Mouse (Mus musculus) embryonic facial prominence, embryonic 14.5 days (tissue): ENCODE results near the gene Ppp1r12c. TPM values are rescaled to one million over a fixed set of nuclear protein-coding genes. Genes with fewer than 3 reads are reported as not detected.

ENCODE experiments used
- ATAC-seq: fragments of 200-750 bp; cut with Nextera tagmentation; 2 replicates; pipeline ENCODE4 v1.8.0; 2017; ENCODE audit warnings: low read depth, moderate number of reproducible peaks, moderate TSS enrichment
- DNase-seq: peaks from one replicate; pipeline ENCODE4 v3.0.0-alpha.2; 2015; ENCODE audit warnings: low spot score
- H3K27ac ChIP-seq: fragments of 300-500 bp; sonication (generic); replicated peaks from 2 replicates; pipeline ENCODE4 v1.5.1; 2014; ENCODE audit warnings: low read depth, mild to moderate bottlenecking, low read length, moderate library complexity
- H3K27me3 ChIP-seq: fragments of 300-500 bp; sonication (generic); replicated peaks from 2 replicates; pipeline ENCODE4 v1.6.1; 2014; ENCODE audit warnings: low read length; ENCODE audit not compliant: control insufficient read depth, insufficient read depth
- H3K36me3 ChIP-seq: fragments of 300-500 bp; sonication (generic); 2 replicates; pipeline ENCODE4 v1.6.1; 2014; ENCODE audit warnings: low read length, mixed read lengths; ENCODE audit not compliant: control insufficient read depth, insufficient read depth
- H3K4me1 ChIP-seq: fragments of 300-500 bp; sonication (generic); 2 replicates; pipeline ENCODE4 v1.6.1; 2014; ENCODE audit warnings: antibody characterized with exemption, low read length; ENCODE audit not compliant: control insufficient read depth, insufficient read depth
- H3K4me2 ChIP-seq: fragments of 300-500 bp; sonication (generic); 2 replicates; pipeline ENCODE4 v1.6.1; 2014; ENCODE audit warnings: low read depth, mild to moderate bottlenecking, low read length, moderate library complexity, mixed read lengths
- H3K4me3 ChIP-seq: fragments of 300-500 bp; sonication (generic); 2 replicates; pipeline ENCODE4 v1.5.1; 2014; ENCODE audit warnings: low read depth, mild to moderate bottlenecking, low read length
- H3K9ac ChIP-seq: fragments of 300-500 bp; sonication (generic); 2 replicates; pipeline ENCODE4 v1.6.1; 2014; ENCODE audit warnings: low read depth, mild to moderate bottlenecking, low read length, moderate library complexity, mixed read lengths
- H3K9me3 ChIP-seq: fragments of 300-500 bp; sonication (generic); 2 replicates; pipeline ENCODE4 v1.6.1; 2016; ENCODE audit warnings: low read length; ENCODE audit not compliant: control insufficient read depth
- WGBS: fragments of 180-500 bp; shearing (Covaris S2); extraction: QIAGEN DNeasy Blood & Tissue Kit; methylation state at CpG from one replicate; pipeline ENCODE4 v1.1.7; 2014; 5-methylcytosine and 5-hydroxymethylcytosine counted together
- polyA plus RNA-seq: library from polyadenylated mRNA; unstranded; fragments of >200 nt; fragmentation: Nextera tagmentation; extraction: Ambion mirVana; gene quantifications from 2 replicates; pipeline ENCODE4 v1.2.1, GENCODE M21; 2014

Ppp1r12c gene
- polyA plus RNA-seq, 1 experiment from 2014 or later = 49.2 TPM

- Histone ChIP-seq H3K9me3 (no peaks in the 10 kb centered on the region), H3K9ac (no peak overlapping the region), H3K4me1 (peaks cover 10% of the 10 kb centered on the region; the same call in 1 of the 2 replicates), H3K36me3 (no peaks in the 10 kb centered on the region), H3K27ac (no peak overlapping the region), H3K4me2 (no peak overlapping the region), H3K4me3 (no peak overlapping the region), H3K27me3 (no peaks in the 10 kb centered on the region)
- DNase-seq (no peak), ATAC-seq (no peak)
- WGBS = 75% methylated on average over 5 of the region's 6 CpGs
Observed at GRCm38 (mm10) chr7:4522292-4522691, 20.8 kb upstream of the Ppp1r12c start.

- ATAC-seq (no peak), DNase-seq (no peak)
- Histone ChIP-seq H3K9me3 (no peaks in the 10 kb centered on the region), H3K4me1 (peaks cover 5% of the 10 kb centered on the region; the same call in 1 of the 2 replicates), H3K9ac (peak overlapping the region; percentile 52), H3K4me2 (peak overlapping the region; percentile 56), H3K4me3 (peak overlapping the region; percentile 18), H3K27ac (no peak overlapping the region), H3K36me3 (no peaks in the 10 kb centered on the region), H3K27me3 (no peaks in the 10 kb centered on the region)
- 31% methylated on average over 32 of the region's 32 CpGs for WGBS
Observed at GRCm38 (mm10) chr7:4521231-4522003, 19.9 kb upstream of the Ppp1r12c start.

- no peak overlapping the region for H3K4me2 ChIP-seq
Observed at GRCm38 (mm10) chr7:4518487-4518886, 17.0 kb upstream of the Ppp1r12c start.

GRCm38 (mm10) chr7:4516332-4517050 lies 15.0 kb upstream of the Ppp1r12c start, which contains the start of gene Tnnt1:
Tnnt1 (minus strand) TSS chr7:4516382.
- H3K36me3 ChIP-seq = no peaks in the 10 kb centered on the region
- ATAC-seq (peak; percentile 51), DNase-seq (peak; percentile 71)
- peak within 1 kb of the TSS; percentile 15 for H3K4me3 ChIP-seq
- H3K27ac ChIP-seq = peak within 1 kb of the TSS; percentile 68; the same call in 1 of the 2 replicates
- no peaks in the 10 kb centered on the region for H3K9me3 ChIP-seq
- WGBS = 25% methylated on average over 4 of the region's 4 CpGs
- H3K9ac ChIP-seq = 0 out of 2 replicates have a peak within 1 kb of the TSS, but pooled peaks have one; percentile 37
- peaks cover 9% of the 10 kb centered on the region; the same call in 1 of the 2 replicates for H3K4me1 ChIP-seq
- no peaks in the 10 kb centered on the region for H3K27me3 ChIP-seq
- peak within 1 kb of the TSS; percentile 15; the same call in 1 of the 2 replicates for H3K4me2 ChIP-seq

More at GRCm38 (mm10) chr7:4518487-4518886, 17.0 kb upstream of the Ppp1r12c start:
- ATAC-seq (no peak), DNase-seq (no peak)
- Histone ChIP-seq H3K4me1 (peaks cover 9% of the 10 kb centered on the region; the same call in 1 of the 2 replicates), H3K9ac (no peak overlapping the region), H3K9me3 (no peaks in the 10 kb centered on the region), H3K27me3 (no peaks in the 10 kb centered on the region), H3K36me3 (no peaks in the 10 kb centered on the region), H3K27ac (no peak overlapping the region), H3K4me3 (no peak overlapping the region)
- 77% methylated on average over 1 of the region's 1 CpGs for WGBS

GRCm38 (mm10) chr7:4515853-4516252 lies 14.4 kb upstream of the Ppp1r12c start:
- peak overlapping the region; percentile 15; the same call in 1 of the 2 replicates for H3K4me2 ChIP-seq
- 55% methylated on average over 4 of the region's 6 CpGs for WGBS

GRCm38 (mm10) chr7:4513829-4514712 lies 12.6 kb upstream of the Ppp1r12c start:
- Histone ChIP-seq H3K9ac (no peak overlapping the region), H3K36me3 (no peaks in the 10 kb centered on the region), H3K27ac (peak overlapping the region; percentile 68), H3K4me1 (peaks cover 8% of the 10 kb centered on the region; the same call in 1 of the 2 replicates), H3K4me2 (peak overlapping the region; percentile 27), H3K27me3 (no peaks in the 10 kb centered on the region), H3K9me3 (no peaks in the 10 kb centered on the region), H3K4me3 (peak overlapping the region; percentile 15)
- WGBS = 42% methylated on average over 6 of the region's 6 CpGs
- DNase-seq (peak; percentile 81), ATAC-seq (peak; percentile 63)

More at GRCm38 (mm10) chr7:4515853-4516252, 14.4 kb upstream of the Ppp1r12c start:
- Histone ChIP-seq H3K36me3 (no peaks in the 10 kb centered on the region), H3K4me3 (peak overlapping the region; percentile 15; the same call in 1 of the 2 replicates), H3K9ac (0 out of 2 replicates have a peak overlapping the region, but pooled peaks have one; percentile 37), H3K9me3 (no peaks in the 10 kb centered on the region), H3K27me3 (no peaks in the 10 kb centered on the region), H3K27ac (peak overlapping the region; percentile 68; the same call in 1 of the 2 replicates), H3K4me1 (peaks cover 8% of the 10 kb centered on the region; the same call in 1 of the 2 replicates)
- DNase-seq (peak; percentile 43), ATAC-seq (peak; percentile 19; the same call in 1 of the 2 replicates)

GRCm38 (mm10) chr7:4513236-4513635 lies 11.8 kb upstream of the Ppp1r12c start:
- H3K9me3 ChIP-seq = no peaks in the 10 kb centered on the region
- DNase-seq (peak; percentile 64), ATAC-seq (no peak)
- H3K36me3 ChIP-seq = no peaks in the 10 kb centered on the region
- H3K27me3 ChIP-seq = no peaks in the 10 kb centered on the region
- H3K27ac ChIP-seq = no peak overlapping the region
- peak overlapping the region; percentile 19; the same call in 1 of the 2 replicates for H3K9ac ChIP-seq
- H3K4me2 ChIP-seq = peak overlapping the region; percentile 27; the same call in 1 of the 2 replicates
- H3K4me3 ChIP-seq = peak overlapping the region; percentile 8; the same call in 1 of the 2 replicates
- peaks cover 8% of the 10 kb centered on the region; the same call in 1 of the 2 replicates for H3K4me1 ChIP-seq
- 26% methylated on average over 13 of the region's 13 CpGs for WGBS
